Mouse (Mus musculus) heart, adult 2 months (tissue): Measurements from ENCODE around the gene Cmc1.

ENCODE experiments used
- CTCF ChIP-seq: fragments of 200-600 bp; IDR thresholded peaks from 2 replicates; pipeline ENCODE4 v1.8.1; 2022; ENCODE audit warnings: antibody characterized with exemption, mild to moderate bottlenecking, moderate library complexity
- POLR2A ChIP-seq: fragments of 200-500 bp; IDR thresholded peaks from 2 replicates; pipeline ENCODE4 v1.6.1; 2011; ENCODE audit warnings: mild to moderate bottlenecking, low read depth, low read length, control low read depth; ENCODE audit not compliant: insufficient read depth

GRCm38 (mm10) chr9:118191276-118191675 is 41.3 kb upstream of the Cmc1 start:
- TF ChIP-seq POLR2A (no peak), CTCF (no peak)
